Mouse (Mus musculus): Measurements from ENCODE around the gene Clasp1. TPM values are rescaled to one million over a fixed set of nuclear protein-coding genes. Genes with fewer than 3 reads are reported as not detected.

The Clasp1 gene
- polyA plus RNA-seq, 1 experiment from 2014 or later, result 98.6 TPM

DNA sequence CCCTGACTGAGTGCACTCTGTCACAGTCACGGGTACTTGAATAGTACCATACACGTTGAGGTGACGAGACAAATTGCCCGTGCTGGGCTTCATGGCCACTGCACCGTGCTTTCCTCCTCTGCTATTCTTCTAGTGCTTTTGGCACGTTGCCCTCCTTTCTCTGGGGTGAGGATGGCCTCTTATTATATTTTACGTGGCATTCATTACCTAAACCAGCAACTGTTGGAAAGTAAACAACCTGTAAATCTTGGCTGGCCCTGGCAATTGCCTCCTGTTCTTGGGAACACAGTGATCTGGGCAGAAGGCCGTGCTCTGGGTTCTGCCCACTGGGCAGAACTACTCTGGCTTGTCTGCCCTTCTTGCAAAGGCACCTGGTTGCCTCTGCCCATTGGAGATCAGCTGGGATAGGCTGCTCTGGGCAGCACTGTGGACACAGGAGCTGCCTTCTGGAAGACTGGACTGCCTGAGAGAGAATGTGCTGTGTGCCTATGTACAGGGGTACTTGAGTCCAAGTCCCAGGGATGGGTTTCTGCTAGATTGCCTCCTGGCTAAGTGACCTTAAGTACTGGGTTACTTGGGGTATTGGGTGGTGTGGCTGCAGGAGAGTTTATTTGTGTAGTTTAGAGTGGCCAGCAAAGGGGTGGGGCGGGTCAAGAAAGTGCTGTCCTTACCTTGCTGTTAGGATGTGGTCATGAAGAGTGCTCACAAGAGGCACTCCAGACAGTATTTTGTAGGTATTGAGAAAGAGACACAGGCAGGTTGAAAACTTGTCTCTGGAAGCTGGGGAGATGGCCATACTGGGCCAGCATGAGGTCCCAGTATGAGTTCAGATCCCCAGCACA, 254.5 kb downstream of the Clasp1 start:
- no peaks in the 10 kb centered on the region for H3K36me3 ChIP-seq (ENCODE audit: control insufficient read depth, insufficient read depth, low read length)
- no peaks in the 10 kb centered on the region for H3K4me1 ChIP-seq (ENCODE audit: control insufficient read depth, insufficient read depth, low read length)
- H3K9me3 ChIP-seq (ENCODE audit: control insufficient read depth, low read length), result no peaks in the 10 kb centered on the region
- no peak overlapping the region for H3K27ac ChIP-seq (ENCODE audit: low read depth, low read length)
- no peak for ATAC-seq (ENCODE audit: insufficient read depth, low FRiP score, low TSS enrichment)
- DNase-seq (ENCODE audit: low spot score), result no peak
- H3K4me2 ChIP-seq (ENCODE audit: low read depth), result no peak overlapping the region
- 48% methylated on average over 9 of the region's 9 CpGs for WGBS
- H3K9ac ChIP-seq (ENCODE audit: low read length), result no peak overlapping the region
- H3K27me3 ChIP-seq (ENCODE audit: control insufficient read depth, insufficient read depth, low read length), result no peaks in the 10 kb centered on the region
- H3K4me3 ChIP-seq (ENCODE audit: low read depth, low read length), result no peak overlapping the region

DNA sequence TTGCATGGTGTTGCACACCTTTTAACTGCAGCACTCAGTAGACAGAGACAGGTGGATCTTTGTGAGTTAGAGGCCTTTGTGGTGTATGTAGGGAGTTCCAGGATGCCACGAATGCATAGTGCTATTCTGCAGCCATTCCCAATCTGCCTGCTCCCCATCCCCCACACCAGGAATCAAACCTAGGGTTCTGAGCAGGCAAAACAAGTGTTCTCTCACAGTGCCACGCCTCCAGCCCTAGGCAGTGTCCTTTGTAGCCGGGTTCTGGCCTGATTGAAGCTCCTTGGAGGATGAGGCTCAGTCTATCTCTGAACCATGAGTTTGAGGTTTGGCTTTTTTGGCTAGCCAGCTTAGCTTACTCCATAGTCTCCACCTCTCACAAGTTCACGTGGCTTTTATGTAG, 256.8 kb downstream of the Clasp1 start:
- Histone ChIP-seq H3K9me3 (ENCODE audit: control insufficient read depth, low read length) (no peaks in the 10 kb centered on the region), H3K4me1 (ENCODE audit: control insufficient read depth, insufficient read depth, low read length) (no peaks in the 10 kb centered on the region), H3K4me2 (ENCODE audit: low read depth) (no peak overlapping the region), H3K27me3 (ENCODE audit: control insufficient read depth, insufficient read depth, low read length) (no peaks in the 10 kb centered on the region), H3K36me3 (ENCODE audit: control insufficient read depth, insufficient read depth, low read length) (no peaks in the 10 kb centered on the region), H3K4me3 (ENCODE audit: low read depth, low read length) (no peak overlapping the region), H3K27ac (ENCODE audit: low read depth, low read length) (no peak overlapping the region), H3K9ac (ENCODE audit: low read length) (no peak overlapping the region)
- ATAC-seq (ENCODE audit: insufficient read depth, low FRiP score, low TSS enrichment) (no peak), DNase-seq (ENCODE audit: low spot score) (no peak)
- WGBS, result 67% methylated on average over 4 of the region's 4 CpGs

DNA sequence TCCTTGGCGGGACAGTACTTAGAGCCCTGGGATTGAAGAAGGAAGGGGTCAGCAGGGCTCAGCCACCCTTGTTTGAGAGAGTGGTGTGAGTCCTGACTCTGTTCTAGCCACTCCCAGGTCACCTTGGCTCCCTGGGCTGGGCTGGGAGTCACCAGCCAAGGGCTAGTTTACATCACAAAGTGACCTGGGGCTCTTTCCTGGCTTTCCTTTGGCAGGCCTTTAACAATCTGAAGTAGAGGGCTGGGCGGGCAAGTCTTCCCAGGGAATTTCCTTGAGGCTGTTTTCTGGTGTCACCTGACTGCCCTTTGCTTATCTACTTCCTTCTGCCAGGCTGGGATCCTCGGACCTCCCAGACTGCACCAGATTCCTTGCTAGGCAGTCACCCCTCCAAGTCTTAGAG, 259.2 kb downstream of the Clasp1 start:
- 22% methylated on average over 3 of the region's 3 CpGs for WGBS
- no peaks in the 10 kb centered on the region for H3K27me3 ChIP-seq (ENCODE audit: control insufficient read depth, insufficient read depth, low read length)
- H3K4me1 ChIP-seq (ENCODE audit: control insufficient read depth, insufficient read depth, low read length), result no peaks in the 10 kb centered on the region
- no peak overlapping the region for H3K27ac ChIP-seq (ENCODE audit: low read depth, low read length)
- H3K9ac ChIP-seq (ENCODE audit: low read length), result no peak overlapping the region
- H3K9me3 ChIP-seq (ENCODE audit: control insufficient read depth, low read length), result no peaks in the 10 kb centered on the region
- no peak overlapping the region for H3K4me2 ChIP-seq (ENCODE audit: low read depth)
- no peaks in the 10 kb centered on the region for H3K36me3 ChIP-seq (ENCODE audit: control insufficient read depth, insufficient read depth, low read length)
- ATAC-seq (ENCODE audit: insufficient read depth, low FRiP score, low TSS enrichment) (no peak), DNase-seq (ENCODE audit: low spot score) (no peak)
- no peak overlapping the region for H3K4me3 ChIP-seq (ENCODE audit: low read depth, low read length)

DNA sequence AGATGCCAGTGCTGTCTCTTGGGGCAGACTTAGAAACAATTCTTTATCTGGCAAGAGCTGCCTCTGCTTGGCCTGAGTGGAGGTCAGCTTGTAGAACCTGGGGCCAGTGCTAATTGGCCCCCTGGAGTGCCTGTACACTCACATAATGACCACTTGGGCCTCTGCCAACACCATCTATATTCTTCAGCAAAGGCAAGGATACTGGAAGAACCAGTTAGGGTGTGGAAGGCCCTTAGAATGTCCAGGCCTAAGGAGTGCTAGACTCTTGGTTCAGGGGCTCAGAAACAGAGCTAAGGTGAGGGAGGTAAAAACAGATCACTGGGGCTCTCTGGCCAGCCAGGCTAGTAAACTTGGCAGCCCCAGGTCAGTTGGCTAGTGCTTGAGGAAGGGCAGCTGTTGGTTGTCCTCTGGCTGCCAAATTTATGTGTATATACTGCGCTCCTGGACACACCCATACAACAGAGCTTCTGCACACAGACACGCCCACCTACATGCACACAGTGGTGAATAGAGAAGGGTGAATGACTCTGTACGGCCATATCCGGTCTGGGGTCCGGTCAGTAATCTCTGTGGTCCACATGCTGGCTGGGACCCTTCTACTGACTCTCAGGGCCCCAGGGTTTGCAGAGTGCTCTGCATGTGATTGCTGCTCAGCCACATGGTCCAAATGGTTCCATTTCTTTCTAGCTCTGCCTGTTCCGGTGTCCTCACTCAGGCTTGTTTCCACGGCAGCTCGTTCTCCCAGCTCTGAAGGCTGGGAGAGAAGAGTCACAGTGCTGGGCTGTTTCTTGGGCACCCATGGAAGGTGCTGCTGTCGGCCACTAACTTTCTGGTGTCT, 261.3 kb downstream of the Clasp1 start:
- Histone ChIP-seq H3K4me3 (ENCODE audit: low read depth, low read length) (no peak overlapping the region), H3K27ac (ENCODE audit: low read depth, low read length) (no peak overlapping the region), H3K27me3 (ENCODE audit: control insufficient read depth, insufficient read depth, low read length) (no peaks in the 10 kb centered on the region), H3K4me2 (ENCODE audit: low read depth) (no peak overlapping the region), H3K9me3 (ENCODE audit: control insufficient read depth, low read length) (no peaks in the 10 kb centered on the region), H3K36me3 (ENCODE audit: control insufficient read depth, insufficient read depth, low read length) (no peaks in the 10 kb centered on the region), H3K4me1 (ENCODE audit: control insufficient read depth, insufficient read depth, low read length) (no peaks in the 10 kb centered on the region), H3K9ac (ENCODE audit: low read length) (no peak overlapping the region)
- ATAC-seq (ENCODE audit: insufficient read depth, low FRiP score, low TSS enrichment) (no peak), DNase-seq (ENCODE audit: low spot score) (no peak)
- WGBS, result 69% methylated on average over 9 of the region's 9 CpGs

GRCm38 (mm10) chr1:118650771-118651080, 261.9 kb downstream of the Clasp1 start:
- H3K27ac ChIP-seq (ENCODE audit: low read depth, low read length), result no peak overlapping the region
- no peaks in the 10 kb centered on the region for H3K9me3 ChIP-seq (ENCODE audit: control insufficient read depth, low read length)
- no peak for DNase-seq (ENCODE audit: low spot score)
- H3K36me3 ChIP-seq (ENCODE audit: control insufficient read depth, insufficient read depth, low read length), result no peaks in the 10 kb centered on the region
- H3K9ac ChIP-seq (ENCODE audit: low read length), result no peak overlapping the region
- no peaks in the 10 kb centered on the region for H3K4me1 ChIP-seq (ENCODE audit: control insufficient read depth, insufficient read depth, low read length)
- H3K4me2 ChIP-seq (ENCODE audit: low read depth), result no peak overlapping the region
- 51% methylated on average over 3 of the region's 3 CpGs for whole genome bisulfite sequencing
- ATAC-seq (ENCODE audit: insufficient read depth, low FRiP score, low TSS enrichment), result no peak
- no peak overlapping the region for H3K4me3 ChIP-seq (ENCODE audit: low read depth, low read length)
- H3K27me3 ChIP-seq (ENCODE audit: control insufficient read depth, insufficient read depth, low read length), result no peaks in the 10 kb centered on the region

GRCm38 (mm10) chr1:118658716-118659115, 269.9 kb downstream of the Clasp1 start:
- ATAC-seq (ENCODE audit: insufficient read depth, low FRiP score, low TSS enrichment), result no peak

DNA sequence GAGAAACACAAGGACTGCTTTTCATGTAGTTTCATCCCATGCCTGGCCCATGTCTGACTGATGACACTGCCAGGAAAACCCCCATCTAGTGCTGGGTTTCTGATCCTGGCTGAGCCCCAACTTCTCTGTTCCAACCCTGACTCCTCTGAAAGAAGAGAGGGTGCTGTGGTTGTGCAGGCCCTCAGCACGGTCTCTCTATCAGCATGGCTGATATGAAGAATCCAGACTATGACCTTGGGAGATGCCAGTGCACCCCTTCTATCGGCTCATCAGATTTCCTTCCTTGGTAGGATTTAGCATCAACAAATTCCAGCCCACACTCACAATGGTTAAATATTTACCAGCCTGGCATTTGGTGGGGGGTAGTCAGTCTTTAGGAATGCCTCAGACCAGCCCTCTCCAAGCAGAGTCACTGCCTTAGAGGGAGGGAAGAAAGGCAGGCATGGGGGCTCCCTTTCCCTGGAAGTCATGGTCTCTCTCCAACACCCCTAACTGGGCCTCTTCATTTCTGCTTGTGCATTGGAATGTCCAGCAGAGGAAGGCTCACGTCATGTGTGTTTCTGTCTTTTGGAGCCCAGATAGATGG, 272.1 kb downstream of the Clasp1 start:
- Histone ChIP-seq H3K27ac (ENCODE audit: low read depth, low read length) (no peak overlapping the region), H3K4me2 (ENCODE audit: low read depth) (no peak overlapping the region), H3K9me3 (ENCODE audit: control insufficient read depth, low read length) (no peaks in the 10 kb centered on the region), H3K9ac (ENCODE audit: low read length) (no peak overlapping the region), H3K4me3 (ENCODE audit: low read depth, low read length) (no peak overlapping the region), H3K27me3 (ENCODE audit: control insufficient read depth, insufficient read depth, low read length) (no peaks in the 10 kb centered on the region), H3K36me3 (ENCODE audit: control insufficient read depth, insufficient read depth, low read length) (no peaks in the 10 kb centered on the region), H3K4me1 (ENCODE audit: control insufficient read depth, insufficient read depth, low read length) (no peaks in the 10 kb centered on the region)
- ATAC-seq (ENCODE audit: insufficient read depth, low FRiP score, low TSS enrichment) (no peak), DNase-seq (ENCODE audit: low spot score) (no peak)
- WGBS, result 73% methylated on average over 3 of the region's 3 CpGs

More at GRCm38 (mm10) chr1:118658716-118659115, 269.9 kb downstream of the Clasp1 start:
- H3K9ac ChIP-seq (ENCODE audit: low read length), result no peak overlapping the region
- 84% methylated on average over 6 of the region's 6 CpGs for WGBS
- H3K27me3 ChIP-seq (ENCODE audit: control insufficient read depth, insufficient read depth, low read length), result no peaks in the 10 kb centered on the region
- no peak overlapping the region for H3K4me2 ChIP-seq (ENCODE audit: low read depth)
- no peak overlapping the region for H3K27ac ChIP-seq (ENCODE audit: low read depth, low read length)
- no peaks in the 10 kb centered on the region for H3K9me3 ChIP-seq (ENCODE audit: control insufficient read depth, low read length)
- H3K36me3 ChIP-seq (ENCODE audit: control insufficient read depth, insufficient read depth, low read length), result no peaks in the 10 kb centered on the region
- no peak overlapping the region for H3K4me3 ChIP-seq (ENCODE audit: low read depth, low read length)
- no peak for DNase-seq (ENCODE audit: low spot score)
- no peaks in the 10 kb centered on the region for H3K4me1 ChIP-seq (ENCODE audit: control insufficient read depth, insufficient read depth, low read length)

Data from neural tube, embryonic 11.5 days (tissue).